Mouse (Mus musculus) brain, embryonic 14.5 days (tissue): Measurements from ENCODE around the gene Srsf4.

Experiments
- CTCF ChIP-seq: fragments of 200-500 bp; IDR thresholded peaks from 2 replicates; pipeline ENCODE4 v1.5.1; 2012; ENCODE audit warnings: inconsistent platforms, mild to moderate bottlenecking, moderate library complexity, borderline replicate concordance; ENCODE audit not compliant: insufficient read depth, insufficient read length; ENCODE audit errors: extremely low read depth
- POLR2A ChIP-seq: fragments of 200-500 bp; IDR thresholded peaks from 2 replicates; pipeline ENCODE4 v1.6.1; 2012; ENCODE audit warnings: mild to moderate bottlenecking, inconsistent platforms, borderline replicate concordance; ENCODE audit not compliant: poor library complexity, insufficient read depth, insufficient read length, severe bottlenecking; ENCODE audit errors: extremely low read depth

DNA sequence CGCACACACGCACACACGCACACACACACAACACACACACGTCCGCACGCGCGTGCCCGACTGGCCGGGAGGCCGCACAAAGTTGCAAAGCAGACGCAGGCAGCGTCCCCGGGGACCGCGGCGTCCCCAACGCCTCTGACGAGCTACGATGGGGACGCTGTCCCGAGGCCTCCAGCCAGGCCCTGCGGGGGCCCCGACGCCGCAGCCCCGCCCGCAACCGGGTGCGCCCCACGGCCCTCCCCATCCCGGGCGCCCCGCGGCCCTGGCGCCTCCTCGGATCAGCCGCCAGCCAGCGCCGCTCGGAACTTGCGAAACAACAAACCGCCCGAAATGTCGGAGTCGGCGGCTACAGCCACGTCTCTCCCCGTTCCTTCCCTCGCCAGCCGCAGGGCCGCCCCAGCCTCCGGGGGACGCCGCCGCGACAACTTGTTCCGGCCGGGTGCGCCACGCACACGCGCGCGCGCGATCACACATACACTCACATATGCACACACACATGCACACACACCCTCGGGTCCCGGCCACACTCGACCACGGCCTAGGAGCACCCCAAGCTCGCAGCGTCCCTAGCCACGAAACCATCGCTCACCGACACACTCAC, 36.4 kb upstream of the Srsf4 start:
- TF ChIP-seq POLR2A (no peak), CTCF (no peak)
